Mouse (Mus musculus) 416B (cell line): ENCODE measurements around the gene Tmc3.

Source experiments
- DNase-seq: peaks from one replicate; pipeline ENCODE4 v3.0.0; 2011; ENCODE audit warnings: low read depth

Tmc3 gene

GRCm38 (mm10) chr7:83637781-83638583 lies 53.3 kb downstream of the Tmc3 start:
- no peak for DNase-seq

- no peak for DNase-seq
Observed at GRCm38 (mm10) chr7:83639084-83639483, 54.4 kb downstream of the Tmc3 start.

DNA sequence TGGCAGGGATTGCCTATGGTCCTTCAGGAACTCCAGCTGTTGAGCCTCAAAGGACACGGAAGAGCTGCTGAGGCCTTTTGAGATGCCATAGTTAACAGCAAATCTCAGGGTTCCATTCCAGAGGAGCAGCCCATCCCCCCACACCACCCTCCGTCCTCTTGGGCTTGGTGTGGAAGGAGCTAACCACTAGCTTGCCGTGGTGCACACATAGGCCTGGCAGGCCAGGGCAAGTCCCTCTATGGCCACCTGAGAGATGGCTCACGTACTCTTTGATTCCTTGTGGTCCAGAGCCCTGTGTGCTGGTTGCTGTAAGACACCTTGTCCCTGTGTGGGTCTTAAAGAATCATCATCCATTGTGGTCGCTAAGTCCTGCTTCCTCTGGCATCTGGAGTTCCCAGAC lies 55.9 kb downstream of the Tmc3 start:
- no peak for DNase-seq

- no peak for DNase-seq
Observed at GRCm38 (mm10) chr7:83641163-83641562, 56.4 kb downstream of the Tmc3 start.

- DNase-seq, result no peak
Observed at GRCm38 (mm10) chr7:83643581-83643980, 58.9 kb downstream of the Tmc3 start.

GRCm38 (mm10) chr7:83644761-83645160 lies 60.0 kb downstream of the Tmc3 start:
- no peak for DNase-seq

DNA sequence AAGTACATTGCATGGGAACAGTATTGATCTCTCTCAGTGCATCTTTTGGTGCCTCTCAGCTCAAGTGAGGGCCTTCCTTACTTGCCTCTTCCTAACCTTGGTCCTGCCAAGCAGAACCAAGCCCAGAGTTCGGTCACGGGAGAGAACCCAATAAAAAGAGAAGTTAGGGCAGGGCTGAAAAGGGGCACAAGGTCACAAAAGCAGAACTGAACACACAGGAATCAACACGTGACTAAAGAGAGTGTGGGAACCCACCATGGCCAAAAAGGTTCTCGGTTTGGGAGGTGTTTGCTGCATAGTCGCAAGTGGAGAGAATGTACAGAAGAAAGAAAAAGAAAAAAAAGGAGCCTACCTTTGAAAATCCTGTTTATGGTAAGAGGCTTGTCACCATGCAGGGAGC lies 60.7 kb downstream of the Tmc3 start:
- no peak for DNase-seq

DNA sequence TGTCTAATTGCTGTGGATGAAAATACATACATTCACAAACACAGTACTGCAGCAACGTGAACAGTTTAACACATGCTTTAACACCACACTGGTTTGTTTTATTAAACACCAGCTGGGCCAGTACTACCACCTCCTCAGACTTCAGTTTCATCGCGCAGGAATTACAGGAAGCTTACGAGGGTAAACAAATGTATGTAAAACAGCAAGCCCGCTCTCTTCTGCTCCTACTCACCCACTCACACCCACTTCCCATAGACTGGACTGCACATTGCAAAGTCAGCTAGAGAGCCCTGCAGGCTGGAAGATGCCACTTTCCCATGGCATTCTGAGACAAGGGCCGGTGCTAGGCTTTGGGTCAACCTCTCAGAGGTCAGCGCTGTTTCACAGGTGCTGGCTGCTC lies 64.1 kb downstream of the Tmc3 start:
- DNase-seq, result no peak

DNA sequence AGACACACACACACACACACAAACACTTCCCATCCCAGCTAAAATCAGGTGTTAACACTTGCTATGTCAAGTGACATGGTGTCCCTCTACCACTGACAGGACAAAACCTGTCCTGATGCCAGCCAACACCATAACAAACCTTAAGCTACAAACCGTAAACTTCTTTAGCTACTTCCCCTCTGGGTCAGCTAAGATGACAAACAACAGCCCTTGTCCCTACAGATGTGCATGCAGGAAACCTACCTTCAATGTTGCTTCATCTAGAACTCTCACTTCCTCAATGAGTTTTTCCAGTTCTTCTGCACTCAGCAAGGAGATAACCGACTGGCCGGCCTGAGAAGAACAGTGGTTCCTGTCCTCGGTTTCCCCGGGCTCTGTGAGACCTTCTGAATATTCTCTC lies 65.9 kb downstream of the Tmc3 start:
- DNase-seq, result peak; percentile 22

- no peak for DNase-seq
Observed at GRCm38 (mm10) chr7:83652498-83652897, 67.8 kb downstream of the Tmc3 start.

DNA sequence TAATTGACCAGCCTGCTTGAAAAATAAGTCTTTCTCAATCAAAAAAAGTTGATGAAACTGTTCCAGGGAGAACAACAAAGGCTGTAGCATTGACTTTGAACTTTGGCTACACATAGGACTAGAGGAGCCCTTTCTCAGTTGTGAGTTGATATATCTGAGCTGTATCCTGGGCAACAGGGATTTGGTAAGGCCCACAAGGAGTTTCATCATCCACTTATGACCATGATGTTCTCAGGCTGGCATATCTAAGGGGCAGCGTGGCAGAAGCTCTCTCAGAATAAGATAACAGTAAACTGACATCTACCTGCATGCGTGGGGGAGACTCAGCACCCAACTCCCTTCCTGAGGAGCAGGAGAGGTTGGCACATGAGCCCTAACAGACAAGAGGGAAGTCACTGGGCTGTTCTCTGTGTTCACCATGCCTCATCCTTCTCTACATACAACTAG lies 68.9 kb downstream of the Tmc3 start:
- peak; percentile 75 for DNase-seq

GRCm38 (mm10) chr7:83654196-83654595 lies 69.5 kb downstream of the Tmc3 start:
- DNase-seq, result peak; percentile 45

DNA sequence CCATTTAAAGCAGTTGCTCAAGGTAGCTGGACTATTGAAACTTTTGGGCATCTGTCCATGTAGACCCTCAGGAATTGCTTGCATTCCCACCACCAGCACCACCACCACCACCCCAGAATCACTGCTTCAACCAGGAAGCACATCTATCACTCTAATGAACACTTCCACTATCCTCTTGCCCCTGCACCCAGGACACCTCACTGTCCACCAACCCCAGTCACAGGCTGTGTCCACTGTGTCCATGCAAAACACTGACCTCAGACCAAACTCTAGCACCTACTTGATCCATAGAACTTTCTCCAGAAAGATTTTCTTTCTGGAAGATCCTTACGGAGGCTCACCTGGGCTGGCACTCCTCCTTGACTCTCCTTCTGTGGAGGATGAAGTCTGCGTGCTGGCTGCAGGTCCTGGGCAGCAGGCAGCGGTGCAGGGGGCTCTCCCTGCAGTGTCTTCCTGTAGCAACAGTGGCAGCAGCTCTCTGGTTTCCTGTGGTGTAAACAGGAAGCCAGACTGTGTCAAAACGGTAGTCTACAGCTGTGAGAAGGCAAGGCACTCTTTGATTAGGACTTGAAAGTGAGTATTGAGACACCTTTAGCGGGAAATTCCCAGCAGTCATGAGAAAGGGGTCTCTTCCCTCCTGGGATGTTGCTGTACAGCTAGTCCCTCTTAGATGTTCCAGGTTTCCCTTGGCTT lies 70.4 kb downstream of the Tmc3 start:
- DNase-seq, result peak; percentile 90

DNA sequence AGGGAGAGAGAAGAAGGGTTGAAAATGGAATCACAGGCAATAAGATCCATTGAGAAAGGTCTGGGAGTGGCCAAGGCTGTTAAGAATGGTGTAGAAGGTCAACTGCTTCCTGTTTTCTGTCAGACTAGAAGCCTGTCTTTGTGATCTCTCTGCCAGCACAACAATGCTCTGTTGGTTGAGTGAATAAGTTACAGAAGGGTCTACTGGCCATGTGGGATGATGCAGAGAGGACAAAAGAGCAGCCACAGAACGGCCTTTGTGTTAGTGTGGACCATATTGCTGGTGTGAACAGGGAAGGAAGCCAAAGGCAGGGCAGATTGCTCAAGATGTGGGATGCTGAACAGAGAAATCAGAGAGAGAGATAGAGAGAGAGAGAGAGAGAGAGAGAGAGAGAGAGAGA lies 74.0 kb downstream of the Tmc3 start:
- peak; percentile 54 for DNase-seq

DNA sequence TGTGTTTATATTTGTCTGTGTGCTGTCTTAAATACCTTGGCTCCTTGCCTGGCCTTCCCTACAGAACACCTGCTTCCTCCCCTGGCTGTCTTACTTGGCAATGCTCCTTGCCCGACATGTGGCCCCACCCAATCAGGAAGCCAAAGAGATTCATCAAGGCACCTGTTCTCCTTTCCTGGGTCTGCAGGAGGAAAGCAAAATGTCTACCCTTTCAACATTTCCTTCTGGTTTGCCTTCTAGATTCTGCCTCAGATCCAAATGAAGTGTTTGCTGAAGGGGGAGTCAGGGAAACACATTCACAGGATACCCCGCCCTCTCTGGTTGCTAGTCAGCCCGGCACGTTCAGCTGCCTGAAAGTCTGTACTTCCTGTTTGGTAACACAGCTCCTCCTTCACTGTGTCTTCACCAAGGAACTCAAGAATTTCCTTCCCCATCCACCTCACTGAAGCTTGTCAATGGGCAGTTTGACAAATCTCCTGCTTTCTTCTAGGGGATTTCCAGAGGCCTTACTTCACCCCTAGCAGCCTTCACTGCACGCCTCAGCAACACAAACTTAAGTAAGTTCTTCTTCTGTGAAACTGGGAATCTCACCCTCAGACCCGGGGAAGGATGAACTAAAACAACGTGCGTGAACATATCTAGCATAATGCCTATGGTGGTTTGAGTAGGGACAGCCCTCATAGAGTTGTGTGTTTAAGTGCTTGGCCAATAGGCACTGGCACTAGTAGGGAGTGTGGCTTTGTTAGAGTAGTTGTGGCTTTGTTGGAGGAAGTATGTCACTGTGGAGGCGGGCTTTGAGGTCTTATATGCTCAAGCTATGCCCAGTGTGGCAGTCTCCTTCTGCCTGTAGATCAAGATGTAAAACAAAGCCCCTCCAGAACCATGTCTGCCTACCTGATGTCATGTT lies 74.7 kb downstream of the Tmc3 start:
- DNase-seq, result peak; percentile 80

DNA sequence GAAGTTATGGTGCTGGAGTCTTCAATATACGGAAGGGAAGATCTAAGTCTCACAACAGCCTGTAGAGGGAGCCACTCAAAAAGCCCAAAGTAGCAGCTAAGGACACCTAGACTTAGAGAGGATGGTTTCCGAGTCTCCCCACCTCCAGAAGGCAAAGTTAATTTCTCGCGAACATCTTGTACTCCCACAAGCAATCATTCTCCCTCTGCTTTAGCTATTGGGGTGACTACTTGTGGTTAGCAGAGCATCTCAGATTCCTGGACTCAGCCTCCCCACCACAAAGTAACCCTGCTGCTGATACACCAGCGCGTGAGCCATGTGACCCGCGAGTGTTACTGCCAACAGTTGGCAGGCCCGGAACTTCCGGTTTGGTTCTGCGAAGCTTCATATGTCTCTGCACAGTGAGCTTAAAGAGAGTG lies 75.6 kb downstream of the Tmc3 start:
- no peak for DNase-seq

DNA sequence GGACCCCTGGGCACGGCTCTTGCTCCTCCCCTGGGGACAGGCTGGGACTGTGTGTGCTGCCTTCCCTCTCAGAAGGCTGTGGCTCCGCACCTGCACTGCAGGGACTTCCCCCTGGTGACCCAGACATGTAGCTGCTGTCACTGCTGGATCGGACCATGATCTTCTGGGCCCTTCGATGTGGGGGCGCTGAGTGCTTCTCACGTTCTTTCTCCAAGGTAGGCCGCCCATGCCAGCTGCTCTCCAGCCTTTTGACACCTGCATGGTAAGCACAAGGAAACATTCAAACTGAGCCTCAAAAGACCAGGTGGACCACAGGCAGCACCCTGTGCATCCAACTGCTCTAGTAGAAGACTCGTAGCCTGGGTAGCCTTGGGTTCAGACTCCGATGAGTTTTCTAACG lies 76.3 kb downstream of the Tmc3 start:
- no peak for DNase-seq

DNA sequence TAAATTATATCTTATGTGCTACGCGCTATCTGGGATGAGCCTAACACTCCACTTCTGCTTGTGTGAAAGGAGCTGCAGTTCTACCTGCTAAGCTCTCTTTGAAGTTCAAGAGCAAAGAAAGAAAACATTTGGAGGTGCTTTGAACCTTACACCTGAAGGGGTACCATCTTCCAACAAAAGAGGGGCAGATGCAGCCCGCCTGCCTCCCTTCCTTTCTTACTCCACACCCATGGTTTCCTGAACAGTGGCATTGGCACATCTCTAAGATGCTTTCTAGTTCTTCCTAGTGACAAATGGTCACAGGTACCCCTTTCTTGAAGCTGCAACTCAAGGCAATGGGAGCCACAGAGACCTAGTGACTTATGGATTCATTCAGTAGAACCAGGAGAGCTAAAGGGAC lies 77.0 kb downstream of the Tmc3 start:
- DNase-seq, result no peak

GRCm38 (mm10) chr7:83662711-83663375 lies 78.1 kb downstream of the Tmc3 start:
- DNase-seq, result no peak

DNA sequence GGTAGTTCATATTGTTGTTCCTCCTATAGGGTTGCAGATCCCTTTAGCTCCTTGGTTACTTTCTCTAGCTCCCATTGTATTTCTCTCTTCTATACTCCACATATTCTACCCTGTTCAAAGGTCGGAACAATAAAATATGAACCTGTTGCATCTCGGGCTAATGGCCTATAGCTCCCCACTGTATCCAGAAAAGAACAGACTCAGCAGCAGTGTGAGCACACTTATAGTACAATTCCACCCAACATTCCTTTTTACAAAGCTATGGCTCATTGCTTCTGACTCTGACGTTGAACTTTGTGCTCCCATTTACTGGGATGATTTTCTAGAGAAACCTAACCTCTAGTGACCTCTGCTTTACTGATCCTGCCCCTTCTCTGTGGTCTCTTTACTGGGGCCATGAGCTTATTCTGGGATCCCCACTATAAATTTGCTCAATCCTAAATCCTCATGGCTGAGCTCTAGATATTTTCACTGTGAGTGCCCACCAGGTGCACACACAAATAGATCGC lies 81.4 kb downstream of the Tmc3 start:
- DNase-seq, result no peak

- DNase-seq, result no peak
Observed at GRCm38 (mm10) chr7:83667936-83668645, 83.4 kb downstream of the Tmc3 start.
